Comparison of ENCODE assay signal across 41 mouse cellular contexts in genomic region chr3:95502312-95502711, GRCm38 (mm10). TPM values are rescaled to one million over a fixed set of nuclear protein-coding genes. Genes with fewer than 3 reads are reported as not detected.
DNase-seq lines count a peak whose midpoint lies in the region; ATAC-seq lines count a peak whose summit lies in the region.
"Had no signal": no experiment of that assay in that cellular context is flagged by ENCODE, and none has a peak within 500 bp of the region (broad histone marks: within the 10 kb centered on the region; RNA-seq: fewer than 3 reads in every experiment).

No protein-coding gene starts in this region.

- no peaks in the 10 kb centered on the region for H3K36me3 ChIP-seq in hindbrain, embryonic 11.5 days (ENCODE audit: control insufficient read depth, insufficient read depth, low read length)
- H3K36me3 ChIP-seq in hindbrain, embryonic 16.5 days (ENCODE audit: control insufficient read depth, insufficient read depth, low read length) = no peaks in the 10 kb centered on the region
- peaks cover 10% of the 10 kb centered on the region; the same call in 1 of the 2 replicates for H3K36me3 ChIP-seq in neural tube, embryonic 12.5 days
- H3K36me3 ChIP-seq in embryonic facial prominence, embryonic 10.5 days (replicated peaks) = no peaks in the 10 kb centered on the region; the same call in 1 of the 2 replicates
- H3K36me3 ChIP-seq: forebrain, embryonic 12.5 days; lung, embryonic 15.5 days had no signal

- H3K27ac ChIP-seq in hindbrain, embryonic 11.5 days (ENCODE audit: low read depth, low read length) = no peak overlapping the region; the same call in 1 of the 2 replicates
- no peak overlapping the region for H3K27ac ChIP-seq in hindbrain, embryonic 16.5 days (ENCODE audit: low read depth, low read length)
- no peak overlapping the region for H3K27ac ChIP-seq in neural tube, embryonic 12.5 days
- 0 out of 2 replicates have a peak overlapping the region, but pooled peaks have one; percentile 19 for H3K27ac ChIP-seq in embryonic facial prominence, embryonic 10.5 days (replicated peaks)
- H3K27ac ChIP-seq: forebrain, embryonic 12.5 days; heart, adult 2 months; heart, embryonic 13.5 days; kidney, postnatal 0 days; left cerebral cortex, adult 2 months; limb, embryonic 13.5 days; lung, embryonic 15.5 days; stomach, postnatal 0 days had no signal

- no peaks in the 10 kb centered on the region for H3K27me3 ChIP-seq in hindbrain, embryonic 11.5 days (ENCODE audit: control insufficient read depth, insufficient read depth, low read length)
- no peaks in the 10 kb centered on the region for H3K27me3 ChIP-seq in hindbrain, embryonic 16.5 days (replicated peaks; ENCODE audit: control insufficient read depth, insufficient read depth, low read length)
- H3K27me3 ChIP-seq in neural tube, embryonic 12.5 days (replicated peaks) = no peaks in the 10 kb centered on the region
- H3K27me3 ChIP-seq in embryonic facial prominence, embryonic 10.5 days (replicated peaks; ENCODE audit: low read depth, poor library complexity, severe bottlenecking) = no peaks in the 10 kb centered on the region
- H3K27me3 ChIP-seq: forebrain, embryonic 12.5 days; heart, embryonic 13.5 days; limb, embryonic 13.5 days; lung, embryonic 15.5 days; Patski had no signal

- H3K9ac ChIP-seq in hindbrain, embryonic 11.5 days (ENCODE audit: low read depth, low read length) = no peak overlapping the region
- H3K9ac ChIP-seq in hindbrain, embryonic 16.5 days (ENCODE audit: low read depth, low read length) = no peak overlapping the region
- no peak overlapping the region for H3K9ac ChIP-seq in neural tube, embryonic 12.5 days
- H3K9ac ChIP-seq: forebrain, embryonic 12.5 days; forebrain, postnatal 0 days; heart, embryonic 13.5 days; limb, embryonic 13.5 days; lung, embryonic 15.5 days had no signal

- H3K9me3 ChIP-seq in hindbrain, embryonic 11.5 days (ENCODE audit: control insufficient read depth, low read length) = no peaks in the 10 kb centered on the region
- no peaks in the 10 kb centered on the region for H3K9me3 ChIP-seq in hindbrain, embryonic 16.5 days (ENCODE audit: control insufficient read depth, low read length)
- no peaks in the 10 kb centered on the region for H3K9me3 ChIP-seq in neural tube, embryonic 12.5 days
- H3K9me3 ChIP-seq in embryonic facial prominence, embryonic 10.5 days = no peaks in the 10 kb centered on the region
- H3K9me3 ChIP-seq: forebrain, embryonic 12.5 days; heart, embryonic 13.5 days; limb, embryonic 13.5 days; lung, embryonic 15.5 days had no signal

- no peaks in the 10 kb centered on the region for H3K4me1 ChIP-seq in hindbrain, embryonic 11.5 days (replicated peaks; ENCODE audit: control insufficient read depth, insufficient read depth, low read length)
- H3K4me1 ChIP-seq in hindbrain, embryonic 16.5 days (ENCODE audit: control insufficient read depth, insufficient read depth, low read depth, low read length) = no peaks in the 10 kb centered on the region
- H3K4me1 ChIP-seq in neural tube, embryonic 12.5 days = peaks cover 9% of the 10 kb centered on the region
- peaks cover 27% of the 10 kb centered on the region for H3K4me1 ChIP-seq in embryonic facial prominence, embryonic 10.5 days
- H3K4me1 ChIP-seq: forebrain, embryonic 12.5 days; lung, embryonic 15.5 days had no signal

- H3K4me3 ChIP-seq in hindbrain, embryonic 11.5 days (ENCODE audit: low read depth, low read length) = no peak overlapping the region
- H3K4me3 ChIP-seq in hindbrain, embryonic 16.5 days (ENCODE audit: low read length) = no peak overlapping the region
- no peak overlapping the region for H3K4me3 ChIP-seq in neural tube, embryonic 12.5 days
- H3K4me3 ChIP-seq in embryonic facial prominence, embryonic 10.5 days = no peak overlapping the region
- H3K4me3 ChIP-seq: forebrain, embryonic 12.5 days; heart, adult 2 months; heart, embryonic 13.5 days; left cerebral cortex, adult 2 months; limb, embryonic 13.5 days; lung, embryonic 15.5 days had no signal

- no peak overlapping the region for H3K4me2 ChIP-seq in hindbrain, embryonic 11.5 days (replicated peaks; ENCODE audit: low read depth, low read length)
- H3K4me2 ChIP-seq in hindbrain, embryonic 16.5 days (ENCODE audit: low read length) = no peak overlapping the region
- peak overlapping the region; percentile 30 for H3K4me2 ChIP-seq in neural tube, embryonic 12.5 days (replicated peaks)
- H3K4me2 ChIP-seq: forebrain, embryonic 12.5 days; heart, embryonic 13.5 days; limb, embryonic 13.5 days; liver, embryonic 11.5 days; lung, embryonic 15.5 days; midbrain, embryonic 11.5 days had no signal

- ATAC-seq in hindbrain, embryonic 11.5 days (ENCODE audit: low FRiP score) = no peak
- ATAC-seq in hindbrain, embryonic 16.5 days = no peak
- peak; percentile 56; the same call in 1 of the 2 replicates for ATAC-seq in neural tube, embryonic 12.5 days (ENCODE audit: low FRiP score, low read depth)
- no peak for ATAC-seq in erythroblast, adult 5-6 weeks (replicated peaks; ENCODE audit: low FRiP score, poor library complexity, severe bottlenecking)
- ATAC-seq: forebrain, postnatal 0 days; intestine, embryonic 16.5 days; midbrain, embryonic 16.5 days; Patski had no signal

- 45% methylated on average over 2 of the region's 2 CpGs for WGBS in hindbrain, embryonic 11.5 days
- WGBS in hindbrain, embryonic 16.5 days = 23% methylated on average over 2 of the region's 2 CpGs
- 7% methylated on average over 2 of the region's 2 CpGs for WGBS in neural tube, embryonic 12.5 days
- WGBS in embryonic facial prominence, embryonic 10.5 days = 53% methylated on average over 2 of the region's 2 CpGs

- DNase-seq in hindbrain, embryonic 11.5 days (ENCODE audit: low spot score) = peak; percentile 21
- DNase-seq in neural tube, embryonic 10.5 days (ENCODE audit: extremely low spot score, low spot score) = no peak
- no peak for DNase-seq in embryonic facial prominence, embryonic 10.5 days (ENCODE audit: low spot score)
- DNase-seq in adrenal gland, adult (ENCODE audit: inconsistent age in 2 of 2, low spot score in 1 of 2) = no peak
- DNase-seq: adrenal gland, postnatal 25 days; cerebellum, adult 8-10 months; cerebellum, postnatal 25 days; embryo, embryonic 11 days; forebrain, postnatal 0 days; heart, adult 2 months; heart, postnatal 14 days; kidney, adult 8-10 months; kidney, postnatal 4 days; right cerebral cortex, postnatal 4 days; thymus, adult 18-20 months; thymus, postnatal 36 days had no signal

RNA-seq across cellular contexts. Expression of gene Ctsk, which starts 3.3 kb away (rescaled TPM):
- 10.3 and 10.9 TPM in 2 replicates for polyA plus RNA-seq in hindbrain, embryonic 11.5 days (2014; fragmentation: Nextera tagmentation; extraction: Ambion mirVana)
- 8.4 and 10.0 TPM in 2 replicates for polyA plus RNA-seq in hindbrain, embryonic 16.5 days (2015; fragmentation: Nextera tagmentation; extraction: Ambion mirVana)
- 9.2 and 12.3 TPM in 2 replicates for polyA plus RNA-seq in neural tube, embryonic 12.5 days (2016; fragmentation: Nextera tagmentation; extraction: Ambion mirVana)
- 3.4 and 5.5 TPM in 2 replicates for polyA plus RNA-seq in embryonic facial prominence, embryonic 10.5 days (2016; fragmentation: Nextera tagmentation; extraction: Ambion mirVana)
- 5.2 TPM in 1 of 2 replicates, not detected in the other for total RNA-seq in erythroblast, adult 5-6 weeks (2015; ENCODE audit: low replicate concordance)
- 1.0 TPM in 1 of 2 replicates, not detected in the other for total RNA-seq in erythroblast, adult 5-6 weeks (2017; ENCODE audit: low replicate concordance)

RNA-seq across cellular contexts. Expression of gene Ctss, which starts 24.3 kb away (rescaled TPM):
- 11.3 and 12.3 TPM in 2 replicates for polyA plus RNA-seq in hindbrain, embryonic 11.5 days (2014; fragmentation: Nextera tagmentation; extraction: Ambion mirVana)
- polyA plus RNA-seq in hindbrain, embryonic 16.5 days (2015; fragmentation: Nextera tagmentation; extraction: Ambion mirVana) = 11.6 and 16.3 TPM in 2 replicates
- 13.3 and 13.7 TPM in 2 replicates for polyA plus RNA-seq in neural tube, embryonic 12.5 days (2016; fragmentation: Nextera tagmentation; extraction: Ambion mirVana)
- 3.4 and 4.3 TPM in 2 replicates for polyA plus RNA-seq in embryonic facial prominence, embryonic 10.5 days (2016; fragmentation: Nextera tagmentation; extraction: Ambion mirVana)
- 96.5 and 125 TPM in 2 replicates for total RNA-seq in erythroblast, adult 5-6 weeks (2015; ENCODE audit: low replicate concordance)
- 142 and 143 TPM in 2 replicates for total RNA-seq in erythroblast, adult 5-6 weeks (2017; ENCODE audit: low replicate concordance)
- total RNA-seq: MEL had no signal
- polyA plus RNA-seq: Patski had no signal

RNA-seq across cellular contexts. Expression of gene Hormad1, which starts 57.2 kb away (rescaled TPM):
- not detected in 2 replicates for polyA plus RNA-seq in hindbrain, embryonic 11.5 days (2014; fragmentation: Nextera tagmentation; extraction: Ambion mirVana)
- polyA plus RNA-seq in hindbrain, embryonic 16.5 days (2015; fragmentation: Nextera tagmentation; extraction: Ambion mirVana) = not detected in 2 replicates
- polyA plus RNA-seq in neural tube, embryonic 12.5 days (2016; fragmentation: Nextera tagmentation; extraction: Ambion mirVana) = not detected in 2 replicates
- polyA plus RNA-seq in embryonic facial prominence, embryonic 10.5 days (2016; fragmentation: Nextera tagmentation; extraction: Ambion mirVana) = not detected in 2 replicates
- not detected in 2 replicates for total RNA-seq in erythroblast, adult 5-6 weeks (2015; ENCODE audit: low replicate concordance)
- not detected in 2 replicates for total RNA-seq in erythroblast, adult 5-6 weeks (2017; ENCODE audit: low replicate concordance)
- total RNA-seq: adrenal gland, adult 18-20 months; adrenal gland, postnatal 25 days; forebrain, postnatal 0 days; gastrocnemius, adult 8-10 months; gastrocnemius, postnatal 4 days; heart, adult 2 months; heart, postnatal 14 days; left cerebral cortex, adult 2 months; left cerebral cortex, postnatal 36 days; megakaryocyte progenitor cell, adult 5-6 weeks; MEL; neutrophil, adult 5-6 weeks had no signal
- polyA plus RNA-seq: embryonic facial prominence, embryonic 14.5 days; forebrain, embryonic 12.5 days; forebrain, postnatal 0 days; heart, adult 2 months; heart, embryonic 13.5 days; kidney, postnatal 0 days; limb, embryonic 13.5 days; liver, embryonic 16.5 days; midbrain, embryonic 11.5 days; midbrain, embryonic 16.5 days; Patski; spleen, adult 2 months; stomach, postnatal 0 days had no signal
